Mouse (Mus musculus) brain, embryonic 18.5 days (tissue): ENCODE results near the gene Akr1b8.
A peak's percentile ranks its signal among the peaks of the same experiment; 100 is the strongest.
"Not testable (repeated sequence)": the region's sequence is repeated elsewhere in the genome, so short reads cannot be mapped to it uniquely, and the experiment has no call there.

Experiments used
- DNase-seq: peaks from one replicate; pipeline ENCODE4 v3.0.0-alpha.2; 2012; ENCODE audit warnings: low read depth, low spot score

The Akr1b8 gene

DNA sequence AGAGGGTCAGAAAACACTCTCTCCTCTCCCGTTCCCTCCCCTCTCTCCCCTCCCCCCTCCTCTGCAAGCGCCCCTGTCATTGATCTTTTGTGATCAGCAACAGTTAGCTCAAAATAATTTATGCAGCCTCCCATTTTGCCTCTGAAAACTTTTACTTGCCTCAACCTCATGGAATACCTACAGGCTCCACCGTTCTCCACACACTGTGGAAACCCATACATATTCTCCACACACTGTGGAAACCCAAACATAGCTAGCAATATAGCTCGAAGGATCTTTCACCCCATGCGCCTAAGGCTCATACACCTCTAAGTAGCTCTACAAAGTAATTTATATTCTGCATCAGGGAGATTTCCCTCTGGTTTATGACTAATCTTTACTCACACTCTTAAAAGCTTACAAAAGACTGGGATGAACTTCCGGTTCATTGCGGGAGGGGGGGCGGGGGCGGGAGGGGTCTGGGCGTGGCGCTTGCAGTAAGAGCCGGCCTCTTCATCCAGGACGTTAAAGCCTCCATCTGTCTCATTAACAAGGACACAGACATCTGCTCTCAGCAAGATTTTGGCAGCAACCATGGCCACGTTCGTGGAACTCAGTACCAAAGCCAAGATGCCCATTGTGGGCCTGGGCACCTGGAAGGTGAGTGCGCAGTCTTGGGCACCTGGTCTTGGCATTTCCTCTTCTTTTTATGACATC, at the start of gene Akr1b8:
Gene Akr1b8, plus strand, starts transcription at position 462 of the 696 bp plus-strand sequence.
- no peak for DNase-seq

DNA sequence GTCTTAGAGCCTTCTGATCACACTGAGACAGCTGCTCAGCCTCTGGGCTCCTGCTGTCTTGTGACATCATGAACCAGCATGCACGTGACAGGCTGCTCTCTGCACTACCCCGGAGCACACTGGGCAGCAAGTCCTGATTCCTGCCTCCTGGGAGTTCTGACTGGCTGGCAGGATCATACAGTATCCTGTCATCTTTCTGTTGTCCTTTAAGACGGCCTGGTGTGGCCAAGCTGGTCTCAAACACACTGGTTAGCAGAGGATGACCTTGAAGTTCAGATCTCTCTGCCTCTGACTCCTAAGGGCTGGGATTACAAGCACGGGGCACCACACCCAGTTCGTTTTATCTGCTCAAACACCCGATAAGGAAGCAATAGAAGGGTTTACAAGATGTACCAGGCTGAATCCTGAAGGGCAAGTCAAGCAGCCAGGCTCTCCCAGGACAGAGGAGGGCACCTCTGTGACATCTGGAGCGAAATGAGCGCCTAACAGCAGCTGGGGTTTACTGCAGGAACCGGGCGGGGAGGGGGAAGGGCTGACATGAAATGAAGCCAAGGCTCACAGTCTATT, 49.2 kb upstream of the Akr1b8 start:
- no peak for DNase-seq

- no peak for DNase-seq
Measured at GRCm38 (mm10) chr6:34306797-34307196, 47.1 kb upstream of the Akr1b8 start.

DNA sequence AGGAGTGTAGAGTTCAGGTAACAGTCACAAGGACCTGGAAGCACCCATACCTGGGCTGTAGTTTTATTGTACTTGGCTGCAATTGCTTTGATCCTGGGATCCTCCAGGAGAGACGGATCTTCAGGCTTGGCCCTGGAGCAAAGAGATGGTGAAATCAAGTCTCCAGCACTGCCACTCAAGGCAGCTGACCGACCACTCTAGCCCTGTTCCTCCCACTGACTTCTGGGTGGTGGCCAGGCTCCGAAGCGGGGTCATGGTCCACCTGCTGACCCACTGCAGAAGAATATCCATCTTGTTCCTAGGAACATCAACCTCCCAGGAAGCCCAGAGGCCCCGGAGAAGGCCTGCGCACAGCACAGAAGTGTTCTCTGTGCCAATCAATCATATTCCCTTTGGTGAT, 44.4 kb upstream of the Akr1b8 start:
- DNase-seq, result no peak

GRCm38 (mm10) chr6:34310023-34310595, 43.8 kb upstream of the Akr1b8 start:
- no peak for DNase-seq

DNA sequence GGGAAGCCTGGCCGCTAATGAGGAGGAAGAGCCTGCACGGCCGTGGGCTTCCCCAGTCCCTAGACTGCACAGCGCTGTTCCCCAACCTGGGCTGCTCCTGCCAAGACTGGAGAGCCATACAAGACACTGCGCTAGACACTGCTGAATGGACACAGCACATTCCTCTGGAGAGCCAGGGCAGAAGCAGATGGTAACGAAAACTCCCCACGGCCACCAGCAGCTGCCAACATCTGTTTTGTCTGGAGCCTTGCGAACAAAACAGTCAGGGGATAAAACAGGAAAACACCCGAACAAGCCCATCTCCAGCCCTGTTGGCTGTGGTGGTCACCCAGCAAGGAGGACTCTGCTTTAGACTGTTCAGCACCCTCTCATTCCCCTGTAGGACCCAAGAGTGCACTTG, 40.5 kb upstream of the Akr1b8 start:
- DNase-seq, result no peak

- no peak for DNase-seq
Measured at GRCm38 (mm10) chr6:34313921-34314320, 40.0 kb upstream of the Akr1b8 start.

DNA sequence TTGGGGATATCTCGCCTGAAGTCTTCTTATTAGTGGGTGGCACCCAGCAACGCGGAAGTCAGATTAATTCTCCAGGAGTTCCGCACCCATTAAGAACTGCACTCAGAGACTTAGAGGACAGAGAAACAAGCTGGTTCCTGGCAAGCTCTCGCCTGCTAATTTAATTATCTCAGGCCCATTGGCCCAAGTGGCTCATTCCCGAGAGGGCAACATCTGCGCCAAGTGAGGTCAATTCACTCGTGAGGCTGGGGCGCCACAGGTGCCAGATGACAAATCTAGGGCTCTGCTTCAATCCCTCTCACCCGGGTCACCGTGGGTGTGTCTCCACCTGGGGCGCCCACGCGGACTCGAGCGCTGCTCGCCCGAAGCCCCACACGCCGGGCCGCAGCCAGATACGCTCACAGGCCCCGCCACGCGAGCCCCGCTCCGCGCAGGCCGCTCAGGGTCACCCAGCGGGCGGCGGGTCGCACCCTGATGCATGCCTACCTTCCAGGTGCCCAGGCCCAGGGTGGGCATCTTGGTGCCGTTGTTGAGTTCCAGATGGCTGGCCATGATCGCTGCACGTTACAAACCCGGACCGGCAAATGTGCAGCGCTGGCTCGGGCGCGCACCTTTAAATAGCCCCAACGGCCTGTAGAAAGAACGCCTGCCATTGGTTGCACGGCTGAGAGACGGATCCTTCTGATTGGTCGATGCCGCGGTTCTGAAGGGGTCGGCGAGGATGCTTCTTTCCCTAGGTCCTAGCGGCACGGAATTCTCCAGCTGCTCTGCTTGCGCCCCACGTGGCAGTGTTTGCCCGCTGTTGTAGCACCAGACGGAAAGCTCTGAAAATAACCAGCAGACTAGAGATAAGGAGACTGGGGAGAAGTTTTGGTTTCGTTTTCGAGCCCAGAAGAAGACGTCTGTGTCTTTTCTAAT, 36.8 kb upstream of the Akr1b8 start, which contains the start of gene Akr1b3:
Gene Akr1b3, minus strand, starts transcription at position 625 of the 918 bp plus-strand sequence.
- peak; percentile 86 for DNase-seq

DNA sequence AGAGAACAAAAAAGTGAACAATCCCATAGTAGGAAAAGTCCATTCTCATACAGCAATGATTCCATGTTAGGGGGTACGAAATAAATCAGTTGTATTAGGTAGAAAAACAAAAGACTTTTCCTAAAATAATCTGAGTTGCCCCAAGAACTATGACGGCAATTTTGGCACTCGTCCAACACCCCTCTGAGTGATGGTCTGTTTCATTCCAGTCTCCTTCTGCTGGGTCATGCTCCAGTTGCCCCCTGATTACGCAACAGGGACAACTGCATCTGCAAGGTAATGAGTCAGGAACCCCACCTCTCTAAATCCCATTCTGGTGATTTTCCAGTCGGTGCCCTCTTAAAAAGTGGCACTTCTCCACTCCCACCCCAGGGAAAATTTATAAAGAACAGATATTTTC, 35.7 kb upstream of the Akr1b8 start:
- DNase-seq, result no peak

DNA sequence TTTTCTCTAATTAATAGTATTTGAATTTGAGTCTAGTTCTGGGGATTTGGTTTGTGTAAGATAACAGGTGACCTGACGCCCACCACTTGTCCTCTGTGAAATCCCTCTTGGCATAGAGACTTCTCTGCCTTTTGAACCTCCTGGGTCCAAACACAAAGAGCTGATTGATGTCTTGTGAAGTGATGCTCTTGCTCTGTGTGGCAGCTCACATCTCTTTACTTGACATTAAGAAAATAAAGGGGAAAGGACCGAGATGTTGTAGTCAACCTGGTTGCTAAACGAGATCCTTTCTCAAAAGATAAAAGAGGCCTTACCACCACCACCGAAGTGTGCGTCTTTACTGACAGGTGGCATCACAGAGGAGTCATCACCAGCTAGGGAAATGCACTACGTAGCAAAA, 35.3 kb upstream of the Akr1b8 start:
- DNase-seq, result no peak

GRCm38 (mm10) chr6:34322121-34322520, 31.8 kb upstream of the Akr1b8 start:
- no peak for DNase-seq

- no peak for DNase-seq
Measured at GRCm38 (mm10) chr6:34331379-34331778, 22.5 kb upstream of the Akr1b8 start.

GRCm38 (mm10) chr6:34331804-34332203, 22.1 kb upstream of the Akr1b8 start:
- not testable (repeated sequence) for DNase-seq

GRCm38 (mm10) chr6:34334673-34335072, 19.2 kb upstream of the Akr1b8 start:
- no peak for DNase-seq

DNA sequence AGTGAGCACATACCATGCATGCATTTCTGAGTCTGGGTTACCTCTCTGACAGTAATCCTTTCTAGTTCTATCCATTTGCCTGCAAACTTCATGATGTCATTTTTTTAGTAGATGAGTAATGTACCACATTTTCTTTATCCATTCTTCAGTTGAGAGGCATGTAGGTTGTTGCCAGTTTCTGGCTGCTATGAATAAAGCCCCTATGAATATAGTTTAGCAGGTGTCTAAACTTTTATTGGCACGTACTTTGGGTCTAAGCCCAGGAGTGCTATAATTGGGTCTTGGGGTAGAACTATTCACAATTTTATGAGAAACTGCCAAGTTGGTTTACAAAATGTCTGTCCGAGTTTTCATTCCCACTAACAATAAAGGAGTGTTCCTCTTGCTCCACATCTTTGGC, 16.1 kb upstream of the Akr1b8 start:
- DNase-seq, result no peak

DNA sequence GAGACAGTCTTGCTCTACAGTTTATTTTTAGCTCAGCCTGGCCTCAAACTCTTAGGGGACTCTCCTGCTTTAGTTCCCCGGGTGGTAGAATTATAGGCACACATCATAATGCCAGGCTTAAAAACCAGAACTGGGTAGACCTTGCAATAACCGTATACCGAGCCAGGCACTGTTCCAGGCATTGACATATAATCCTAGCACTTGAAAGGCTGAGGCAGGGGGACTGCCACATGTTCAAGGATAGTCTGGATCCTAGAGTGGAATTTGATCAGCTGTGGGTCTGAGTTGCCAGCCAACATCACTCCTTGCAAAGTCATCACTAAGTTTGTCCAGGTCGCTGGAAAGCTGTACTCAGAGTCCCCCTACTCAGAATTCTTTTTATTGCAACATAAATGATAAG, 11.9 kb upstream of the Akr1b8 start:
- no peak for DNase-seq

DNA sequence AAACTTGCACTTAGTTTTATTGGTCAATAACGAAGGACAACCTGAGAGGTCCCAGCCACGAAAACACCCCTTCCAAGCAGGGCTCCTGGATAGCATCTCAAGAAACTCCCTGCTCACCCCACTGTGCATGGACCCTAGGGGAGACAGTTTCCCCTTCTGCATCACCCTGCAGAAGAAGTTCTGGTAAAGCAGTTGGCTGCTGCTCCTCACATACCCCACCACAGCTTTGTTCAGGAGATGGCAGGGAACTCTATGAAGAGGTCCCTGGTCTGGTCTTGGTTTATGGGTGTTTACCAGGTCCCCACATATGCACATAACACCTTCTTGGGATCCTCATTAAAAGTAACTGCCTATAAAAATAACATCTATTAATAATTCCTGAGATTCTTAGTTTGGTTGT, 11.4 kb upstream of the Akr1b8 start:
- no peak for DNase-seq

DNA sequence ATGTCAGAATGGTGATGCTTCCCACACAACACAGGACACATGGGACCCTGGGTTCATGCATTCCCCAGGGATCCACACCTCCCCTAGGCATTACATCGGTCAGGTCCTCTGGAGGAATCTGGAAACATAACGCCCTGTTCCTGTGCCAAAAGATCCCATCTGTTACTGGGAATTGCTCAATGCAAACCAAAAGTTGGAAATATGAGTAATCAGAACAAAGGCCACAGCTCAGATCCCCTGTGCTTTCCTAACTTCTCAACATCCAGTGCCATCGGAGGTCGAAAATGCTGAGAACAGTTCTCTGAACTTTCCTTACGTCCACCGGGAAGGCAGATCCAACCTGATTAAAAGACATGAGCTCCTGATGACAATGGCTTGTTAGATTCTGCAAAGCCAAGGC, 10.5 kb upstream of the Akr1b8 start:
- no peak for DNase-seq

DNA sequence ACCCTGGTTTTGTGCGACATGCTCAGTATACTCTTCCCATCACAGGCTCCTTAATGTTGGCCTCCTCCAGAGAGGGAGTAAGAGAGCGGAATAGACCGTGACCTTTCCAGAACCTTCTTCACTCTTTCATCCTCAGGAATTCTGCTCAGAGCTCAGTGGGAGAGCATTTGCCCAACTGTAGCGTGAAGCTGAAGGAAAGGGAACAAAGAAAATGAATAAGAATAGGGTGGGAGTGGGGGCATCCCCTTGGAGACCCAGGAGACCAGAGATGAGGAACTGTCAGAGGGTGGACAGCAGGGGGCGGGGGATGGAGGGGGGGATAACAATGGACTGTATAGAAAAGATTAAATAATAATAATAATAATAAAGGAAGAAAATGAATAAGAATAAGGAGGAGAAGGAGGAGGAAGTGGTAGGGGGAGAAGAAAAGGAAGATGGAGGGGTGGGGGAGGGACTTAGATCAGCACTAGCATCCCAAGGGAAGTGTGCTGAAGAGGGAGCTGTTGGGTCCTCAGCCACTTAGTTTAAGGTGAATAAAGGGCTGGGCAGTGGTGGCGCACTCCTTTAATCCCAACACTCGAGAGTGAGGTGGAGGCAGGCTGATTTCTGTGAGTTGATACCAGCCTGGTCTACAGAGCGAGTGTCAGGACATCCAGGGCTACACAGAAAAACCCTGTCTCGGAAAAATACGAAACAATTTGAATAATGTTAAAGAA, 9.6 kb upstream of the Akr1b8 start:
- DNase-seq, result no peak

- no peak for DNase-seq
Measured at GRCm38 (mm10) chr6:34344935-34345334, 9.0 kb upstream of the Akr1b8 start.

DNA sequence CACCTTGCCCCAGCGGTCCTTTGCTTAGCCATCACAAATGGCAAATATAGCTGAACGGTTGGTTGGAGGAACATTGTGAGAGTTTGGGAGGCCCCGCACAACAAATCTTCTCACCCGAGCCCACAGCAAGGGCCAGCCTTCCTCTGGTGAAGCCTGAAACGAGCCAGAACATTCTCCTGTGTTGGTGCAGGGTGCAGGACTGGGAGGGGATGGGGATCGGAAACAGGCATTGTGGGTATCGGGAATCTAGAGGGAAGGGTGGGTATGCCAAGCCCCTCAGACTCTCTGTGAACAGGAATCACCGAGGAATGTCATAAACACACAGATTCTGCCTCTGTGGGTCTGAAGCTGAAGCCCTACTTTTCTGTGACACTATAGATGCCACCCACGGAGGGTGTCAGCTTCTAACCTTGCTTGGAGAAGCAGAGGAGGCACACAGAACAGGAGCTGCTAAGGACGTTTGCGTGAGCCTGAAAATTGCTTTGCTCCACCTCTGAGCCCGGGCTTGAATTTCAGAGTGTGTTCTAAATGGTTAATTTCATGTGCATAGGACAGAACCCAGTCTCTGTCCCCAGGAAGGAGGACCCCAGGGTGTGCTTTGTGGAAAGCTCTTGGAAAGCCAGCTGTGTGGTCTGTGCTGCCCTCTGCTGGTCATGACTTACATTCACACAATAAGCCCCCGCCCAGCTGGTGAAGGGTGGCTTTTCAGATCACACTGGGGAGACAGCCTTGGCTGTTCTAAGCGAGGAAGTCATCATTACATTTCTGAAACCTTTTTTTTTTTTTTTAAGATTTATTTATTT, 7.6 kb upstream of the Akr1b8 start:
- DNase-seq, result peak; percentile 40
